Mouse (Mus musculus) lung, postnatal 0 days (tissue): ENCODE measurements around the gene Ephb2.

ENCODE experiments used
- CTCF ChIP-seq: IDR thresholded peaks from 2 replicates; pipeline ENCODE4 v1.5.1; 2016; ENCODE audit warnings: antibody characterized with exemption, mild to moderate bottlenecking
- EP300 ChIP-seq: IDR thresholded peaks from 2 replicates; pipeline ENCODE4 v1.6.1; 2016; ENCODE audit warnings: antibody characterized with exemption, mild to moderate bottlenecking, control low read depth

GRCm38 (mm10) chr4:136842033-136842432 lies 6.2 kb upstream of the Ephb2 start:
- TF ChIP-seq CTCF (no peak), EP300 (no peak)
